Mouse (Mus musculus) embryonic stem cell, embryonic (primary cell): ENCODE measurements at regions not wholly inside any gene's neighbourhood (a gene's known extent, or its start where the extent isn't known, plus 50 kb on each side); places are given as distances from the start of the nearest gene placed in this dataset.

Experiments used
- CTCF ChIA-PET, 4 experiments: fragments of 300-600 bp in 2 of 4; fragments of 350-600 bp in 2 of 4; sonication (Branson Sonifier 250); formaldehyde crosslinking; loops; one replicate each; lab custom pipeline; 2022; ENCODE audit warnings: inconsistent platforms in 2 of 4; lab: Charles Lee
- POLR2A ChIA-PET, 4 experiments: fragments of 300-600 bp in 2 of 4; fragments of 350-600 bp in 2 of 4; sonication (Branson Sonifier 250); formaldehyde crosslinking; loops; one replicate each; lab custom pipeline; 2022; ENCODE audit warnings: antibody characterized with exemption in 4 of 4, inconsistent platforms in 1 of 4; lab: Charles Lee

GRCm38 (mm10) chr9:105582944-105583343 lies 55.8 kb upstream of the Atp2c1 start:
- ChIA-PET CTCF (no interaction called here), POLR2A (no interaction called here)

GRCm38 (mm10) chr9:105579601-105580000 lies 52.5 kb upstream of the Atp2c1 start:
- ChIA-PET CTCF (interaction anchor here in 2 of 4 experiments (0.6 to 1.0 kb wide), 3 partner anchors 37 to 991 kb away, joined by 3 read pairs; no protein-coding TSS in a partner anchor), POLR2A (no interaction called here)
